Mouse (Mus musculus) midbrain, embryonic 11.5 days (tissue): Measurements from ENCODE around the gene Atxn1. TPM values are rescaled to one million over a fixed set of nuclear protein-coding genes. Genes with fewer than 3 reads are reported as not detected.

Source experiments
- ATAC-seq: fragments of 200-750 bp; cut with Nextera tagmentation; 2 replicates; pipeline ENCODE4 v1.8.0; 2017; ENCODE audit warnings: moderate TSS enrichment, moderate library complexity; ENCODE audit not compliant: low FRiP score
- DNase-seq: peaks from one replicate; pipeline ENCODE4 v3.0.0; 2015; ENCODE audit warnings: low spot score; ENCODE audit errors: missing footprints
- H3K27ac ChIP-seq: fragments of 300-500 bp; sonication (generic); 2 replicates; pipeline ENCODE4 v1.5.1; 2014; ENCODE audit warnings: low read depth, low read length
- H3K27me3 ChIP-seq: fragments of 300-500 bp; sonication (generic); 2 replicates; pipeline ENCODE4 v1.6.1; 2014; ENCODE audit warnings: mild to moderate bottlenecking, low read length, moderate library complexity, mixed read lengths; ENCODE audit not compliant: control insufficient read depth, insufficient read depth
- H3K36me3 ChIP-seq: fragments of 300-500 bp; sonication (generic); 2 replicates; pipeline ENCODE4 v1.6.1; 2014; ENCODE audit warnings: mild to moderate bottlenecking, low read length, moderate library complexity, mixed read lengths; ENCODE audit not compliant: control insufficient read depth, insufficient read depth
- H3K4me1 ChIP-seq: fragments of 300-500 bp; sonication (generic); 2 replicates; pipeline ENCODE4 v1.6.1; 2014; ENCODE audit warnings: low read length; ENCODE audit not compliant: control insufficient read depth, insufficient read depth
- H3K4me2 ChIP-seq: fragments of 300-500 bp; sonication (generic); 2 replicates; pipeline ENCODE4 v1.6.1; 2014; ENCODE audit warnings: mild to moderate bottlenecking, moderate library complexity
- H3K4me3 ChIP-seq: fragments of 300-500 bp; sonication (generic); 2 replicates; pipeline ENCODE4 v1.5.1; 2014; ENCODE audit warnings: low read depth, low read length
- H3K9ac ChIP-seq: fragments of 300-500 bp; sonication (generic); 2 replicates; pipeline ENCODE4 v1.6.1; 2014; ENCODE audit warnings: low read length
- H3K9me3 ChIP-seq: fragments of 300-500 bp; sonication (generic); 2 replicates; pipeline ENCODE4 v1.6.1; 2016; ENCODE audit warnings: low read length; ENCODE audit not compliant: control insufficient read depth
- WGBS: fragments of 180-500 bp; shearing (Covaris S2); extraction: QIAGEN DNeasy Blood & Tissue Kit; methylation state at CpG from one replicate; pipeline ENCODE4 v1.1.7; 2014; 5-methylcytosine and 5-hydroxymethylcytosine counted together
- polyA plus RNA-seq: library from polyadenylated mRNA; unstranded; fragments of >200 nt; fragmentation: Nextera tagmentation; extraction: Ambion mirVana; gene quantifications from 2 replicates; pipeline ENCODE4 v1.2.1, GENCODE M21; 2014

Atxn1 gene
- polyA plus RNA-seq, 1 experiment from 2014 or later: 1.7 TPM

DNA sequence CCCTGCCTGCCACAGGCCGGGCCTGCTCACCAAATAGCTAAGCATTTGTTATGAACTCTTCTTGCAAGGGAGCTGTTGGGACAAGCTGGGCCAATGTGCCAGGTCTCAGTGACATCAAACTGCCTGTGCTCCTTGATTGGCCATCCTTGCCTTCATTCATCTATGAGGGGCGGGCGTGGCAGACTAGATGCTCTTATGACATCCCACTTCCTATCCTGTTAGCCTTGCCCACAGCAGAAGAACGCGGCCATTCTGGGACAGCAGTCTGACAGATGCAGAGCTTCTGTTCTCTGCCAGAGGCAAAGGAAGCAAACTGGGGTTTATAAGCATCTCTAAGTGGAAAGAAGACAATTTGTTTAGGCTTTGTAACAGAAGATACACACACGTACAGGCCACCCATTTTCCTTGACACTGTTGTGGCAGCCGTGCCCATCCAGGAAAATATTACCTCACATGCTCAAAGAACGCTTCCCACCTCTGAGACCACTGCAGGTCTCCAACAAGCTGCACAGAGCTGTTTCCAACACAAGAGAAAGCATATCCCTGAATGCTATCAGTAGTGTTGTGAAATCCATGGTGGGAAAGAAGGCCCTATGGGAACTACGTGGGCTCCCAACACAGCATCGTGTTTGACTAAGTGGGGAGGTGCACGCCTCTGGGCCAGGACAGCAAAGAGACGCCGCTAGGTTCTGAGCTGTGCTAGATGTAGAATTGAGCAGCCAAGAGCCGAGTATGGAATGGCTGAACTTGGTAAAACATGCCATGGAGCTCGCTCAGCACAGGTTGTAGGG lies 162.0 kb downstream of the Atxn1 start:
- H3K27ac ChIP-seq: no peak overlapping the region
- no peak overlapping the region for H3K4me3 ChIP-seq
- DNase-seq (no peak), ATAC-seq (no peak)
- no peaks in the 10 kb centered on the region for H3K9me3 ChIP-seq
- no peak overlapping the region for H3K9ac ChIP-seq
- peaks cover 2% of the 10 kb centered on the region; the same call in 1 of the 2 replicates for H3K27me3 ChIP-seq
- WGBS: 92% methylated on average over 15 of the region's 15 CpGs
- no peaks in the 10 kb centered on the region for H3K36me3 ChIP-seq
- H3K4me2 ChIP-seq: no peak overlapping the region
- H3K4me1 ChIP-seq: peaks cover 20% of the 10 kb centered on the region; the same call in 1 of the 2 replicates

DNA sequence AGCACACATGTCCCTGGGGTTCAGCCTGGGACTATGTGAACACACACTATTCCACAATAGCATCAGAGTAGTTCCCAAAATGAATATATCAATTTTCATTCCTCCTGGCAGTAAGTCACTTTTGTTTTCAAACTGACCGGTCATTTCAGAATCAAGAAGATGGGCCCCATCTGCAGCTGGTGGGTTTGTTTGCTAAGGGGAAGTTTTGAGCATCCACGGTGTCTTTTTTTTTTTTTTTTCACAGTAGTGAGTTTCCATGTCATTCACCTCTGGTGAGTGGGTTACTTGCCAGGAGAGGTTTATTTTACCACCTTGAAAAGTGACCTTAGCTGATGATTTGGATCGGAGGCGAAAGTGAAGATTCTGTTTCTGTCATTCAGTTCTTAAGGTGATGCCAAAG lies 166.6 kb downstream of the Atxn1 start:
- Histone ChIP-seq H3K9ac (no peak overlapping the region), H3K4me1 (no peaks in the 10 kb centered on the region), H3K27me3 (peaks cover 2% of the 10 kb centered on the region; the same call in 1 of the 2 replicates), H3K4me3 (no peak overlapping the region), H3K36me3 (no peaks in the 10 kb centered on the region), H3K9me3 (no peaks in the 10 kb centered on the region), H3K4me2 (no peak overlapping the region), H3K27ac (no peak overlapping the region)
- WGBS: 88% methylated on average over 4 of the region's 4 CpGs
- ATAC-seq: no peak
- no peak for DNase-seq

DNA sequence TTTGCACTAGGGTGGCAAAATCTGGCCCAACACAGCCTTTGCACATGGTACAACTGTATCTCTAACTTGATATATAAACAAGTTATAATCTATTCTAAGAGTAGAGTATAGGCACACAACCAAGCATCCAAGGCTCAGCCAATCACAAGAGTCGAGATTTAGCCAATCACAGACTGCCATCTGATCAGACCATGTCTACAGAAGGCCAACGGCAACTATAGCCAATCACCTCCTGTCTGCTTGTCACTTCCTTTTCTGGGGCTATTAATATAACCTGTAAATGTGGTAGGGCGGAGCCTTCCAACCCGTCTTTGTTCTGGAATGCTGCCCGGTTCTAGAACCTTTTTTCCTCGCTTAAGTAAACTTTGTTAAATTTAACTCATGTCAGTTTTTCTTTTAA lies 167.1 kb downstream of the Atxn1 start:
- H3K4me1 ChIP-seq: no peaks in the 10 kb centered on the region
- ATAC-seq: no peak
- WGBS: 88% methylated on average over 6 of the region's 6 CpGs
- DNase-seq: no peak
- no peaks in the 10 kb centered on the region for H3K27me3 ChIP-seq
- no peak overlapping the region for H3K27ac ChIP-seq
- H3K9ac ChIP-seq: no peak overlapping the region
- no peak overlapping the region for H3K4me2 ChIP-seq
- no peaks in the 10 kb centered on the region for H3K36me3 ChIP-seq
- H3K9me3 ChIP-seq: no peaks in the 10 kb centered on the region
- no peak overlapping the region for H3K4me3 ChIP-seq

DNA sequence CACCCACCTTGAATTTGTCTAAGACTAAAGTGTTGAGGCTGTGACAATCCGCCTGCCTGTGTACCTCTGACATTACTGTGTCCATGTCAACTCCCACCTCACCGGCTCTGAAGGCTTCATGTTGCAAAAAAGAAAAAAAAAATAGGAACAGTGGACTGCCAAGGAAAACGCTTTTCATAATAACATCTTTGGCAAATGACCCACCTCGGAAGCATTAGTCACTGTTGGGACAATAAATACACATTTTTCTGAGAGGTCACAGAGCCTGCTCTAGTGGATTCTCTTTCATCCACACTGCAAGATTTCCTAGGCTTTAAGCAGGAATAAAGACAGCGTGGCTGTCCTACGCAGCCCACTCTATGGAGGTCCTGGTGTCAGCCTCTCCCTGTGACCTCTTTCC lies 168.5 kb downstream of the Atxn1 start:
- H3K4me2 ChIP-seq: no peak overlapping the region
- no peak overlapping the region for H3K9ac ChIP-seq
- H3K4me3 ChIP-seq: no peak overlapping the region
- H3K9me3 ChIP-seq: no peaks in the 10 kb centered on the region
- DNase-seq (no peak), ATAC-seq (no peak)
- 83% methylated on average over 6 of the region's 6 CpGs for WGBS
- no peaks in the 10 kb centered on the region for H3K4me1 ChIP-seq
- no peak overlapping the region for H3K27ac ChIP-seq
- H3K27me3 ChIP-seq: no peaks in the 10 kb centered on the region
- H3K36me3 ChIP-seq: no peaks in the 10 kb centered on the region

DNA sequence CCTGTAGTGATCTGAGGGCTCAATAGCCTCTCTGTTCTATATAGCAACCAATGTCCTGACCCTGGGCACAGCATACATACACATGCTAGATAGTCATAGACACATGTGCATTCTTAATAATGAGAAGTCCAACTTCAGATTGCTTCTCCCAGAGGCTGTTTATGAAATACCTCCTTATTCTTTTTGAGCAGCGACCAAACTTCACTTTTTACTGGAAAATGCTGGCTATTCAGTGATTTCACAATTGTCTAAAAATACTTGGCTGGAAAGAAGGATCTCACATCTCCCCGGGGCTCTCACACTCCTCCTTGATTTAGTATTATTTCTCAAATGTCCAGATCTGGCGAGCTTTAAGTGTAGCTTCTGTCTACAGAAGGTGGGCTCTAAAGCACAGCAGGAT lies 171.0 kb downstream of the Atxn1 start:
- WGBS: 82% methylated on average over 3 of the region's 3 CpGs
- Histone ChIP-seq H3K9ac (no peak overlapping the region), H3K36me3 (no peaks in the 10 kb centered on the region), H3K4me3 (no peak overlapping the region), H3K9me3 (no peaks in the 10 kb centered on the region), H3K27me3 (no peaks in the 10 kb centered on the region), H3K4me2 (no peak overlapping the region), H3K27ac (no peak overlapping the region), H3K4me1 (no peaks in the 10 kb centered on the region)
- ATAC-seq (no peak), DNase-seq (no peak)

DNA sequence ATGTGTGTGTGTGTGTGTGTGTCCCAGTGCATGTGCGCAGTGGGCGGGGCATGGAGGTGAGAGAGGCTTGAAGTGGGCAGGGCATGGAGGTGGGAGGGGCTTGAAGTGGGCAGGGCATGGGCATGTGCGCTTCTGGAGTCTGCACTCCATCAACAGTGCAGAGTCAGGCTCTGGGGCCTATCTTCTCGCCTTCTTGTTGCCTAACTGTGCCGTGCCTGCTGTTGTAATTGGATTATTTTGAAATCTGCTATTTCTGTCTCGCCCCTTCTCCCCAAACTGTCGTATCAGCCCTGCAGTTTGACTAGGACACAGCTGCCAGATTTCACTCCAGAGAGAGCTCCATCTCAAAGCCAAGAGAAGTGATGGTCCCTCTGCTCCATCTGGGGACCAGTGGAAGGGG lies 178.4 kb downstream of the Atxn1 start:
- Histone ChIP-seq H3K4me3 (no peak overlapping the region), H3K4me1 (no peaks in the 10 kb centered on the region), H3K27ac (no peak overlapping the region), H3K36me3 (no peaks in the 10 kb centered on the region), H3K9ac (no peak overlapping the region), H3K9me3 (no peaks in the 10 kb centered on the region), H3K27me3 (no peaks in the 10 kb centered on the region), H3K4me2 (no peak overlapping the region)
- no peak for ATAC-seq
- WGBS: 85% methylated on average over 7 of the region's 7 CpGs
- no peak for DNase-seq

DNA sequence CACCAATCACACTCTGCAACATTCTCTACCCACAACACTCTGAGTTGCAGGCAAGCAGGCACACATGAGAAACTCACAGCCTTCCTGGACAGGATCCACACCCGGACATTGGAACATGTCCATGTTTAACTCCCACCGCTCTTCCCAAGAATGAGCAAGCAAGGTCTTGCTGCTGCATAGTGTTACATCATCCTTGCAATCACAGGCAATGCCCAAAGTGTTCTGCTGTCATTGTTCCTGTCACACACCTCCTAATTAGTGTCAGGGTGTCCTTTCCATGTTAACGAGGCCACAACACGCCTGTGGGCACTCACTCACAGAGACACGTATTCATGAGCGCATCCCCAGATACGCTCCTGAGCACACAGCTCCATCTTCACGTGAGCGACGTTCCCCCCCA lies 181.1 kb downstream of the Atxn1 start:
- H3K4me2 ChIP-seq: no peak overlapping the region
- no peak for DNase-seq
- H3K36me3 ChIP-seq: no peaks in the 10 kb centered on the region
- no peak overlapping the region for H3K4me3 ChIP-seq
- 88% methylated on average over 10 of the region's 10 CpGs for WGBS
- H3K27me3 ChIP-seq: no peaks in the 10 kb centered on the region
- H3K9ac ChIP-seq: no peak overlapping the region
- H3K9me3 ChIP-seq: peaks cover 2% of the 10 kb centered on the region; the same call in 1 of the 2 replicates
- H3K4me1 ChIP-seq: no peaks in the 10 kb centered on the region
- no peak for ATAC-seq
- H3K27ac ChIP-seq: no peak overlapping the region

DNA sequence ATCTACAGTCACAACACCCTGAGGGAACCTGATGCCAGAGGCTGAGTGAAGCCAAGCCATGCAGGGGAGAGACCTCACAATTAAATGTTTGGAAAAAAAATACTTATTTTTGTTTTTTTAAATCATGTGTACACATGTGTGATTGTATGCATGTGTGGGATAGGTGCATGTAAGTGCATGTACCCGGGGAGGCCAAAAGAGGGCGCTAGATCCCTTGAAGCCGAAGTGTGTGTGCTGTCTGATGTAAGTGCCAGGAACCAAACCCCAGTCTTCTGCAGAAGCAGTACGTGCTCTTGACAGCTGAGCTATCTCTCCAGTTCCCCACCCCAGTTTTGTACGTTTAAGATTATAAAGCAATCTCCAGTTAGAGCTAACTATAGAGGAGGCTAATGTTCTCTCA lies 186.1 kb downstream of the Atxn1 start:
- Histone ChIP-seq H3K27ac (no peak overlapping the region), H3K36me3 (no peaks in the 10 kb centered on the region), H3K4me3 (no peak overlapping the region), H3K27me3 (no peaks in the 10 kb centered on the region), H3K4me1 (no peaks in the 10 kb centered on the region), H3K9ac (no peak overlapping the region), H3K9me3 (peaks cover 2% of the 10 kb centered on the region; the same call in 1 of the 2 replicates), H3K4me2 (no peak overlapping the region)
- ATAC-seq (no peak), DNase-seq (no peak)
- 89% methylated on average over 5 of the region's 5 CpGs for WGBS

DNA sequence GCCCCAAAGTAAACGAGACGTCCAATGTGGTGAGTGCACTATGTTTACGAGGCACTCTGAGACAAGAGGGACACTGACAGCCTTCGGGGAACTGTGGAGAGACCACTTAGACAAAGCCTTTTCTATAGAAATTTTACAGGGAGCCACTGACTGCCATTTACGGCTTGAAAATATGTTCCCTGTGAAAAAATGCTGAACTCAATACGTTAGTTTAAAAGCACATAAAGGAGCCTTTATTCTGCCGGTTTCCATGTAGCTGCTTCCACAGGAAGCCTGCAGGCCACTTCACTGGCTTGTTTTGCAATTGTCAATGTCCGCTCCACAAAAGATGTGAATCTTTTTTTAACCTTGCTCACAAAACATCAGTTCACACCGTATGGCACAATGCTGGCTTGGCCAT lies 186.6 kb downstream of the Atxn1 start:
- Histone ChIP-seq H3K9ac (no peak overlapping the region), H3K36me3 (no peaks in the 10 kb centered on the region), H3K9me3 (peaks cover 2% of the 10 kb centered on the region; the same call in 1 of the 2 replicates), H3K4me3 (no peak overlapping the region), H3K27ac (no peak overlapping the region), H3K4me2 (no peak overlapping the region), H3K27me3 (no peaks in the 10 kb centered on the region), H3K4me1 (no peaks in the 10 kb centered on the region)
- DNase-seq (no peak), ATAC-seq (no peak)
- WGBS: 63% methylated on average over 9 of the region's 9 CpGs
